Mouse (Mus musculus): ENCODE measurements around the gene Myom1. TPM values are rescaled to one million over a fixed set of nuclear protein-coding genes. Genes with fewer than 3 reads are reported as not detected.

Gene Myom1
- polyA plus RNA-seq, 1 experiment from 2014 or later: 3.3 TPM

GRCm38 (mm10) chr17:71003721-71004120, 1.3 kb downstream of the Myom1 start:
- H3K4me3 ChIP-seq (replicated peaks): no peak overlapping the region
- ATAC-seq (ENCODE audit: low FRiP score): no peak
- H3K27ac ChIP-seq (replicated peaks): no peak overlapping the region
- H3K27me3 ChIP-seq (replicated peaks): no peaks in the 10 kb centered on the region
- H3K36me3 ChIP-seq: no peaks in the 10 kb centered on the region
- no peaks in the 10 kb centered on the region for H3K9me3 ChIP-seq (replicated peaks)
- no peak overlapping the region for H3K4me2 ChIP-seq
- no peak overlapping the region for H3K9ac ChIP-seq (replicated peaks)
- H3K4me1 ChIP-seq: peaks cover 26% of the 10 kb centered on the region
- 87% methylated on average over 2 of the region's 2 CpGs for WGBS

DNA sequence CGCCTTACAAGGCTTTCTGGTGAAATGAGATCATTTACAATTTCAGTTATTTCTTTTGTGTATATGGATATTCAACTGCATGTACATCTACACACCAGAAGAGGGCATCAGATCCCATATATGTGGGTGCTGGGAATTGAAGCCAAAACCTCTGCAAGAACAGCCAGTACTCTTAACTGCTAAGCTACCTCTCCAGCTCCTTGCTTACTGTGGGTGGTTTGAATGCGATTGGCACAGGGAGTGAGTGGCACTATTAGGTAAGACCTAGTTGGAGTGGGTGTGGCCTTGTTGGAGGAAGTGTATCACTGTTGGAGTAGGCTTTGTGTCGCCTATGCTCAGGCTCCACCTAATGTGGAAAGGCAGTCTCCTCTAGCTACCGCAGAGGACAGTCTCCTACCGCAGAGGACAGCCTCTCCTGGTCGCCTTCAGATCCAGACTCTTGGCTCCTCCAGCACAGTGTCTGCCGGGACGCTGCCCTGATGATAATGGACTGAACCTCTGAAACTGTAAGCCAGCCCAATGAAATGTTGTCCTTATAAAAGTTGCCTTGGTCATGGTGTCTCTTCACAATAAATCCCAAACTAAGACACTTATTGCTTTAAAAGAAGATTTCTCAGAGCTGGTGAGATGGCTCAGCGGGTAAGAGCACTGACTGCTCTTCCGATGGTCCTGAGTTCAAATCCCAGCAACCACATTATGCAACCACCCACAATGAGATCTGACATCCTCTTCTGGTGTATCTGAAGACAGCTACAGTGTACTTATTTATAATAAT, 1.9 kb downstream of the Myom1 start:
- Histone ChIP-seq H3K27ac (replicated peaks) (no peak overlapping the region), H3K9ac (replicated peaks) (no peak overlapping the region), H3K27me3 (replicated peaks) (no peaks in the 10 kb centered on the region), H3K4me2 (no peak overlapping the region), H3K36me3 (no peaks in the 10 kb centered on the region), H3K4me1 (peaks cover 26% of the 10 kb centered on the region), H3K4me3 (replicated peaks) (no peak overlapping the region), H3K9me3 (replicated peaks) (no peaks in the 10 kb centered on the region)
- 94% methylated on average over 10 of the region's 10 CpGs for whole genome bisulfite sequencing
- no peak for ATAC-seq (ENCODE audit: low FRiP score)

DNA sequence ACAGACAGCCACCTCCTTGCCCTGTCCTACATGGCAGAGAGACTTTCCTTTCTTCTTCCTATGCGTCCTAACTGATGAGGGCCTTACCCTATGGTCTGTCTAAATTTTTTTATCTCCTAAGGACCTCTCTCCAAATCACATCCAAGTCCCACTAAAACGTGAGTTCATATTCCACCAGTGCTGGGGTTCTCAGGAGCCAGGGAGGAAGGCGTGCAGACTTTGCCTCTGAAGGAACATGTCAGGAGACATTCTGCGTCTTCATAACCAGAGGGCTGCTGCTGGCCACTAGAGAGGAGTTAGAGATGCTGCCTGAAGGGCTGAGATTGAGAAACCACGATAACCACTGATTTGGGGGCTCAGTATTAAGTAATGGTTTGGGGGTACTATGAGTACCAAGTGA, 4.5 kb downstream of the Myom1 start:
- no peaks in the 10 kb centered on the region for H3K9me3 ChIP-seq (replicated peaks)
- H3K4me3 ChIP-seq (replicated peaks): no peak overlapping the region
- no peak overlapping the region for H3K27ac ChIP-seq (replicated peaks)
- no peak for ATAC-seq (ENCODE audit: low FRiP score)
- no peak overlapping the region for H3K4me2 ChIP-seq
- no peak overlapping the region for H3K9ac ChIP-seq (replicated peaks)
- H3K36me3 ChIP-seq: no peaks in the 10 kb centered on the region
- H3K4me1 ChIP-seq: peaks cover 11% of the 10 kb centered on the region
- no peaks in the 10 kb centered on the region for H3K27me3 ChIP-seq (replicated peaks)
- 93% methylated on average over 5 of the region's 5 CpGs for WGBS

- Histone ChIP-seq H3K4me1 (no peaks in the 10 kb centered on the region), H3K4me3 (replicated peaks) (no peak overlapping the region), H3K9ac (replicated peaks) (no peak overlapping the region), H3K9me3 (replicated peaks) (no peaks in the 10 kb centered on the region), H3K27ac (replicated peaks) (no peak overlapping the region), H3K27me3 (replicated peaks) (no peaks in the 10 kb centered on the region), H3K36me3 (no peaks in the 10 kb centered on the region), H3K4me2 (no peak overlapping the region)
- WGBS: 90% methylated on average over 3 of the region's 3 CpGs
- ATAC-seq (ENCODE audit: low FRiP score): no peak
Measured at GRCm38 (mm10) chr17:71008676-71009075, 6.2 kb downstream of the Myom1 start.

- no peak overlapping the region for H3K4me2 ChIP-seq
- no peaks in the 10 kb centered on the region for H3K27me3 ChIP-seq (replicated peaks)
- no peak overlapping the region for H3K9ac ChIP-seq (replicated peaks)
- H3K9me3 ChIP-seq (replicated peaks): no peaks in the 10 kb centered on the region
- H3K27ac ChIP-seq (replicated peaks): no peak overlapping the region
- H3K4me1 ChIP-seq: no peaks in the 10 kb centered on the region
- H3K36me3 ChIP-seq: no peaks in the 10 kb centered on the region
- WGBS: 85% methylated on average over 1 of the region's 1 CpGs
- H3K4me3 ChIP-seq (replicated peaks): no peak overlapping the region
- ATAC-seq (ENCODE audit: low FRiP score): no peak
Measured at GRCm38 (mm10) chr17:71009751-71010150, 7.3 kb downstream of the Myom1 start.

- no peak overlapping the region for H3K4me2 ChIP-seq
- no peak overlapping the region for H3K27ac ChIP-seq (replicated peaks)
- H3K9me3 ChIP-seq (replicated peaks): no peaks in the 10 kb centered on the region
- no peak overlapping the region for H3K9ac ChIP-seq (replicated peaks)
- 54% methylated on average over 7 of the region's 7 CpGs for WGBS
- no peaks in the 10 kb centered on the region for H3K36me3 ChIP-seq
- no peak for ATAC-seq (ENCODE audit: low FRiP score)
- H3K4me1 ChIP-seq: no peaks in the 10 kb centered on the region
- H3K27me3 ChIP-seq (replicated peaks): no peaks in the 10 kb centered on the region
- no peak overlapping the region for H3K4me3 ChIP-seq (replicated peaks)
Measured at GRCm38 (mm10) chr17:71010646-71011242, 8.3 kb downstream of the Myom1 start.

DNA sequence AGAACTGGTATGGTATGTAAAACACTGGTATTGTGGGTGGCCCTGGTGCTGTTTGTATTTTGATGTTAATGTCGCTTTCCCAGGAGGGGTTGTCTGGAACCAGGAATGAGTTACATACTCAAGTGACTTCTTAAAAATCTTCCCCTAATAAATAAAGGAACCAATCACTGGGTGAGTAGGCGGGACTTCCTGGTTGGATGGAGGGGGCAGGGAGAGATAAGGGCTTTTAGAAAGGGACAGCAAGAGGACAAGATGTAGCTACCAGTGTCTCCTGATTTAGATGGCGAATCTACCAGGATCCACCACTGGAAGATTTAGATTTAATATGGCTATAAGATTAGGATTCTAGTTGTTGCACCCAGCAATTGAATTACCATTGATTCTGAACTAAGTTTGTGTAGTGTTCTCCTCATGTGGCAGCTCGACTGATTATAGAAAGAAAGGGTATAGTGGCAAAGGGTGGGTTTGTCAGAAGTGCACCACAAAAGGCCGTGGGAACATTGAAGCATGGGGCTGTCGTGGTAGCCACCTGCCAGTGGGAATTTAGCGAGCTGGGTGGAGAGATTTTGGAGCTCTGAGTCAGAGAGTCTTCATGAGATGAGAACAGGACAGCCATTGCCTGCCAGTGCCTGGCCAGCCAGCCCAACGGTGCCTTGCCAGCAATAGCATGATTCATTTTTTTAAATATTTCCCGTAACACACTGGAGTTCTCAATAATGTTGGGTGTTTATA, 9.7 kb downstream of the Myom1 start:
- no peaks in the 10 kb centered on the region for H3K36me3 ChIP-seq
- no peak overlapping the region for H3K9ac ChIP-seq (replicated peaks)
- H3K27me3 ChIP-seq (replicated peaks): no peaks in the 10 kb centered on the region
- no peak for ATAC-seq (ENCODE audit: low FRiP score)
- no peak overlapping the region for H3K27ac ChIP-seq (replicated peaks)
- H3K4me3 ChIP-seq (replicated peaks): no peak overlapping the region
- WGBS: 90% methylated on average over 9 of the region's 9 CpGs
- H3K4me1 ChIP-seq: no peaks in the 10 kb centered on the region
- H3K4me2 ChIP-seq: no peak overlapping the region
- H3K9me3 ChIP-seq (replicated peaks): no peaks in the 10 kb centered on the region

DNA sequence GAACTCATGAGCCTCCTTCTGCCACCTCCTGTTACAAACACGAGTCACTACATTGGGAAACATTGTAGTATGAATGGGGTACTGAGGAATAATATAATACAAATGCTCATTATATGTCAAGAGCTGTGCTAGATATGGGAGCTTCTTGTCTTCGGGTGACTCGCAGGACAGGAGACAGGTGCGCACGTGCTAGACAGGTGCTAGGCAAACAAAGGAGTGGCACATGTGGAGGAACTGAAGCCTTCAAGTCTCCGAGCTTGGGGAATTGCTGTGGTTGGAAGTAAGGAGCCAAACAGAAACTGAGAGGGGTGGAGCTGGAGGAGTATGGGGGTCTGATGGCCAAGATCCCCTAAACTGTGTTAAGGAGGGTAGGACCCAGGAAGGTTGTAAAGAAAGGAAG, 10.7 kb downstream of the Myom1 start:
- Histone ChIP-seq H3K9me3 (replicated peaks) (no peaks in the 10 kb centered on the region), H3K36me3 (no peaks in the 10 kb centered on the region), H3K4me1 (no peaks in the 10 kb centered on the region), H3K27ac (replicated peaks) (no peak overlapping the region), H3K4me2 (no peak overlapping the region), H3K4me3 (replicated peaks) (no peak overlapping the region), H3K9ac (replicated peaks) (no peak overlapping the region), H3K27me3 (replicated peaks) (no peaks in the 10 kb centered on the region)
- no peak for ATAC-seq (ENCODE audit: low FRiP score)
- WGBS: 88% methylated on average over 6 of the region's 6 CpGs

DNA sequence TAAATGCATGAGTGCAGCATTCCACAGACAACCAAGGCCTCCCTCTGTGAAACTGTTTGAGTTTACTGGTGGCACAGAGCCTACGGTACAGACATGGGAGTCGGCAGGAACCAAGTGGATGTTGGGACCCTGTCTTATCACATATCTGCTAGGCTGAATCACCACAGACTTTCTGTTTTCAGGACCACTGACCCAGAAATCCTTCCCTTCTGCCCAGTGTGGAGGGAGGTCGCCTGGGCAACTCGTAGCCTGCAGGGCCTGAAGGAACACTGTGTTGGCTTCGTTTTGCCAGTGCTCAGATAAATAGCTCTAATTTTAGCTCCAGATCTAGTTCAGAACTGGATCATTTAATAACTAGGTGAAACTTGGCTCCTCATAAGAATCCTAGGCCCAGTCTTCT, 12.5 kb downstream of the Myom1 start:
- no peak overlapping the region for H3K4me3 ChIP-seq (replicated peaks)
- H3K27ac ChIP-seq (replicated peaks): no peak overlapping the region
- ATAC-seq (ENCODE audit: low FRiP score): no peak
- H3K9ac ChIP-seq (replicated peaks): no peak overlapping the region
- H3K9me3 ChIP-seq (replicated peaks): no peaks in the 10 kb centered on the region
- H3K4me1 ChIP-seq: peaks cover 6% of the 10 kb centered on the region; the same call in 1 of the 2 replicates
- WGBS: 47% methylated on average over 5 of the region's 5 CpGs
- H3K36me3 ChIP-seq: no peaks in the 10 kb centered on the region
- no peak overlapping the region for H3K4me2 ChIP-seq
- H3K27me3 ChIP-seq (replicated peaks): no peaks in the 10 kb centered on the region

DNA sequence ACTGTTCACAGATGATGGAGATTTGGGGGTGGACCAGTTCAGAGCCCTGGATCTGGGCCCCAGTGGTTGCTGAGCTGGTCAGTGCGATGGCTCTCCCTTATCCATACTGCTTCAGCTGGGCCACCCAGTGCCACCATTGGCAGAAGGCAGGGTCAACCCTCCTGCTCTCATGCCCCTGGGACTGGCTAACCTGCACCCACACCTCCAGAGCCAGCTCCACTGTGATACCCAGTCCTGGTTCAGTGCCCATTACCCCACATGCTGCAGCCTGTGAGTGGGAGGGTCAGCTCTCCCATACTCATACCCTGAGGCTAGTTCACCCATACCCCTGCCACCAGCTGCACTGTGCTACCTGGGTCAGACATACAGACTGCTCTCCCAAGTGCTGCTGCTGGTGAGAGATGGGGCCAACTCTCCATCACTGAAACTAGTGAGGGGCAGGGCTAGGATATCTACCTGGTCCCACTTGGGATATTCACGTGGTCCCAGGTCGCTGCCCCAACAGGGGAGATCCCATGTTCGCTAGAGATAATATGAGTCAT, 15.1 kb downstream of the Myom1 start:
- Histone ChIP-seq H3K4me3 (replicated peaks) (no peak overlapping the region), H3K27me3 (replicated peaks) (no peaks in the 10 kb centered on the region), H3K4me2 (no peak overlapping the region), H3K27ac (replicated peaks) (no peak overlapping the region), H3K9me3 (replicated peaks) (no peaks in the 10 kb centered on the region), H3K9ac (replicated peaks) (no peak overlapping the region), H3K4me1 (peaks cover 6% of the 10 kb centered on the region; the same call in 1 of the 2 replicates), H3K36me3 (no peaks in the 10 kb centered on the region)
- 93% methylated on average over 4 of the region's 4 CpGs for WGBS
- no peak for ATAC-seq (ENCODE audit: low FRiP score)

DNA sequence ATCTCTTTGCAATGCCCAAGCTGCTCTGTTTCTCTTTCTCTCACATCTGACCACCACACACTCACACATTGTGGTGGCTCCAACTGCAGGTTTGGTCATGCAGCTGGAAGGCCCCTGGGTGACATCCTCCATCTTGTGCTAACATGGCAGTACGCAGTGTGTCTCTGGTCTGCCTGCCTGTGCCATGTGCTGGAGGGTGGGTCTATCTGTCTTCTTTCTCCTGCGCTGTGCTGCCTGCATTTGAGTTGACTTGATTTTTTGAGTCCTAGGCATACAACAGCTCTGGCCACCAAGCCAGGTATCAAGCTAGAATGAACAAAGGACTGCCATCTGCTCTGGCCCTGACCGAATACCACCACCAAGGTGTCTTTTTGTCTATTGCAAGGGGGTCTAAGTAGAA, 15.7 kb downstream of the Myom1 start:
- no peaks in the 10 kb centered on the region for H3K9me3 ChIP-seq (replicated peaks)
- no peak for ATAC-seq (ENCODE audit: low FRiP score)
- no peaks in the 10 kb centered on the region for H3K27me3 ChIP-seq (replicated peaks)
- peaks cover 6% of the 10 kb centered on the region; the same call in 1 of the 2 replicates for H3K4me1 ChIP-seq
- H3K9ac ChIP-seq (replicated peaks): no peak overlapping the region
- WGBS: 95% methylated on average over 3 of the region's 3 CpGs
- no peak overlapping the region for H3K27ac ChIP-seq (replicated peaks)
- no peaks in the 10 kb centered on the region for H3K36me3 ChIP-seq
- H3K4me3 ChIP-seq (replicated peaks): no peak overlapping the region
- no peak overlapping the region for H3K4me2 ChIP-seq

Data from neural tube, embryonic 15.5 days (tissue).